Mouse (Mus musculus) hindbrain, embryonic 12.5 days (tissue): ENCODE data around the gene Hap1. TPM values are rescaled to one million over a fixed set of nuclear protein-coding genes. Genes with fewer than 3 reads are reported as not detected.
"Not testable (repeated sequence)": the region's sequence is repeated elsewhere in the genome, so short reads cannot be mapped to it uniquely, and the experiment has no call there.

ENCODE experiments used
- ATAC-seq: fragments of 200-750 bp; cut with Nextera tagmentation; 2 replicates; pipeline ENCODE4 v1.8.0; 2017; ENCODE audit warnings: moderate TSS enrichment; ENCODE audit not compliant: low FRiP score
- H3K27ac ChIP-seq: fragments of 300-500 bp; sonication (generic); 2 replicates; pipeline ENCODE4 v1.5.1; 2016; ENCODE audit warnings: mild to moderate bottlenecking
- H3K27me3 ChIP-seq: fragments of 300-500 bp; sonication (generic); 2 replicates; pipeline ENCODE4 v1.6.1; 2016; ENCODE audit warnings: mild to moderate bottlenecking
- H3K36me3 ChIP-seq: fragments of 300-500 bp; sonication (generic); 2 replicates; pipeline ENCODE4 v1.6.1; 2016; ENCODE audit warnings: mild to moderate bottlenecking
- H3K4me1 ChIP-seq: fragments of 300-500 bp; sonication (generic); 2 replicates; pipeline ENCODE4 v1.6.1; 2016
- H3K4me2 ChIP-seq: fragments of 300-500 bp; sonication (generic); replicated peaks from 2 replicates; pipeline ENCODE4 v1.6.1; 2016; ENCODE audit warnings: mild to moderate bottlenecking
- H3K4me3 ChIP-seq: fragments of 300-500 bp; sonication (generic); 2 replicates; pipeline ENCODE4 v1.5.1; 2016; ENCODE audit warnings: mild to moderate bottlenecking
- H3K9ac ChIP-seq: fragments of 300-500 bp; sonication (generic); 2 replicates; pipeline ENCODE4 v1.6.1; 2016; ENCODE audit warnings: mild to moderate bottlenecking, moderate library complexity
- H3K9me3 ChIP-seq: fragments of 300-500 bp; sonication (generic); replicated peaks from 2 replicates; pipeline ENCODE4 v1.6.1; 2016; ENCODE audit warnings: mild to moderate bottlenecking
- WGBS: fragments of 180-500 bp; shearing (Covaris S2); methylation state at CpG from one replicate; pipeline ENCODE4 v1.1.7; 2016; 5-methylcytosine and 5-hydroxymethylcytosine counted together
- polyA plus RNA-seq: library from polyadenylated mRNA; unstranded; fragments of >200 nt; fragmentation: Nextera tagmentation; extraction: Ambion mirVana; gene quantifications from 2 replicates; pipeline ENCODE4 v1.2.1, GENCODE M21; 2016

The Hap1 gene
- polyA plus RNA-seq, 1 experiment from 2014 or later, result 58.0 TPM

DNA sequence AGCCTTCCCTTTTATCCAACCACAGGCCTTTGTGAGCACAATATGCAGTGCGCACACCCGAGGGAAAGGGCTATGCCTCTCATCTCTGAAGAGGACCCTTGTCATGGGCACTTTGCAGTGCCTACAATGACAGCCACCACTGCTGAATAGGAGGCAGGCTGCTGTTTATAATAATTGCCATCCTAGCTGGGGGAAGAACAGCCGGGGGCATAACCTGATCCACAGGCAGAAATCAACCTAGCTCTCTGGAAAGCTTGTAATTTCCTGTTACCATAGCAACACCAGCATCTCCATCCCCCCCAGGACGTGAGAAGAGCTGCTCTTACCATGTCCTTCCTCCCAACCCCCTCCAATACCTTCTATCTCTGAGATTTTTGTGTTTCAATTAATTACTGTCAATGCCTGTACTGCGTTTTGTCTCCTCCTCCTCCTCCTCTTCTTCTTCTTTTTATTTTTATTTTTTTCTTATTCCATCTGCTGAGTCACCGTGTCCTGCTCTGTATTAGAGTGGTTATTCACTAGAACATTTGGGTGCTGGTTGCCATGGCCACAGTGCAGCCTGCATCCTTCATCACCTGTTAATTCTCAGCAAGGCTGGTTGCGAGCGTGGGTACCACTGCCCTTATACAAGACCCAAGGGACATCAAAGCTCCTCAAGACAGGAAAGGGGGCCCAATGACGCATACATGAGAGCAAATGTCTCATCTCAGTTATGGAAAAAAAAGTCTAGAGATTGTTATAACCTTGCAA, 23.0 kb downstream of the Hap1 start:
- Histone ChIP-seq H3K36me3 (no peaks in the 10 kb centered on the region), H3K27ac (peak overlapping the region; percentile 90), H3K27me3 (no peaks in the 10 kb centered on the region), H3K4me3 (no peak overlapping the region), H3K9me3 (no peaks in the 10 kb centered on the region), H3K9ac (no peak overlapping the region), H3K4me1 (peaks cover 48% of the 10 kb centered on the region), H3K4me2 (peak overlapping the region; percentile 29)
- 36% methylated on average over 9 of the region's 9 CpGs for WGBS
- ATAC-seq, result peak; percentile 78

DNA sequence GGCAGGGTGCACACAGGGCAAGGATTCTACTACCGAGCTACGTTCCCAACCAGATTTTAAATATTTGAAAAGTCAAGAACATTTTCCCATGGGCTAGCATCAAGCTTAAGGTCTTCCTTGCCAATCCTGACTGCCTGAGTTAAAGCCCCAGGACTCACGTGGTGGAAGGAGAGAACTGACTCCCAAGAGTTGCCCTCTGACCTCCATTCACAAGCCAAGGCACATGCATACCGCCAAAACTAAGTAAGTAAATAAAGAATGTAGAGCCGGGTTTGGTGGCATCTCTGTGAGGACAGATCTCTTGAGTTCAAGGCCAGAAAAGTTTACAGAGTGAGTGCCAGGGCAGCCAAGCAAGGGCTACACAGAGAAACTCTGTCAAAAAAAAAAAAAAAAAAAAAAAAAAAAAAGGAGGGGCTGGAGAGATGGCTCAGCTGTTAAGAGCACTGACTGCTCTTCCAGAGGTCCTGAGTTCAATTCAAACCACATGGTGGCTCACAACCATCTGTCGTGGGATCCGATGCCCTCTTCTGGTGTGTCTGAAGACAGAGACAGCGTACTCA, 25.0 kb downstream of the Hap1 start:
- not testable (repeated sequence) for H3K4me3 ChIP-seq, H3K9ac ChIP-seq, H3K27me3 ChIP-seq, H3K4me2 ChIP-seq, H3K9me3 ChIP-seq, H3K36me3 ChIP-seq, ATAC-seq, H3K27ac ChIP-seq
- peaks cover 45% of the 10 kb centered on the region for H3K4me1 ChIP-seq
- 56% methylated on average over 8 of the region's 8 CpGs for WGBS

- Histone ChIP-seq H3K4me3 (no peak overlapping the region), H3K9ac (no peak overlapping the region), H3K36me3 (no peaks in the 10 kb centered on the region), H3K4me1 (peaks cover 43% of the 10 kb centered on the region), H3K27me3 (no peaks in the 10 kb centered on the region), H3K9me3 (no peaks in the 10 kb centered on the region), H3K27ac (no peak overlapping the region; the same call in 1 of the 2 replicates), H3K4me2 (no peak overlapping the region)
- no peak for ATAC-seq
- 46% methylated on average over 16 of the region's 16 CpGs for whole genome bisulfite sequencing
Observed at GRCm38 (mm10) chr11:100330235-100330634, 25.7 kb downstream of the Hap1 start.

- no peak overlapping the region for H3K27ac ChIP-seq
Observed at GRCm38 (mm10) chr11:100327761-100328160, 28.2 kb downstream of the Hap1 start.

DNA sequence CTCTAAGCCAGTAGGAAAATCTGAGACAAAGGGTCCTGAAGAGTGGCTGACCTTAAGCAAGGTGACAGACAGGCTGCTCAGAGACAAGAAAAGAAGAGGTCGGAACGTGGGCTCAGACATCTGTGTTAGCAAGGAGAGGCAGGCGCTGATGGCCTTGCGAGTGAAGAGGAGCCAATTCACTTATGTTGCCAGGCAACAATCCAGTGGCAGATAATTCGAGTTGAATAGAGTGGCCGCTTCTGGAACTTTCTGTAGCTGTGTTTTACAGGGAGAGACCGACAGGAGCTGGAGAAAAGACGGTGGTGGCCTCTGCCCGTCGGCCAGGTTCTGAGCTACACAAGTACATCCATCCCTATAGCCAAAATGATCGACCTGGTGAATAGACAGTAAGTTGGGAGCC, 28.6 kb downstream of the Hap1 start:
- no peak overlapping the region for H3K27ac ChIP-seq
- WGBS, result 58% methylated on average over 11 of the region's 11 CpGs
- no peak for ATAC-seq

More at GRCm38 (mm10) chr11:100327761-100328160, 28.2 kb downstream of the Hap1 start:
- no peak for ATAC-seq
- Histone ChIP-seq H3K4me2 (no peak overlapping the region), H3K4me3 (no peak overlapping the region), H3K9ac (no peak overlapping the region), H3K4me1 (peaks cover 27% of the 10 kb centered on the region), H3K9me3 (no peaks in the 10 kb centered on the region), H3K36me3 (no peaks in the 10 kb centered on the region), H3K27me3 (no peaks in the 10 kb centered on the region)
- WGBS, result 92% methylated on average over 6 of the region's 6 CpGs

DNA sequence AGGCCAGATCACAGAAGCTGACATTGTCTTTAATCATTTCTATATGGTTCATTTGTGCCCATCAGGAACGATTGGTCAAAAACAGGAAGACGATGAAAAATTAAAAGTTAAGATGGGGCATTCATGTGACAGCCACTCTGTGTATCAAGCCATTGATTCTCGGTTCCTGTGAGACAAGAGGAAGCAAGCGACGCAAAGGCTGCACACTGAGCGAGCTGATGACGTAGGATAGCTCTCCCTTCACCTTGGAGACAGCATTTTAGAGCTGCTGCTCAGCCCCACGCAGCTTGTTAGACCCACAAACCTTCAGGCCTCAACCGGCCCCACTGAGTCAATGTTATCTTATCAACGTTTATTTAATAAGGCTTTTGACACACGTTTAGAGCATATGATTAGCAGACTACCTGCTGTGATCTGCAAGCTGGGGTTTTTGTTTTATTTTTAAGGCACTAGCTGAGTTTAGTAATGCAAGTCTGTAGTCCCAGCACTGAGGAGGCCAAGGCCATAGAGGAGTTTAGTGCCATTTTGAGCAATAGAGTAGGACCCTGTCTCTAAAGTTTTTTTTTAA, 30.8 kb downstream of the Hap1 start:
- Histone ChIP-seq H3K9me3 (no peaks in the 10 kb centered on the region), H3K36me3 (peaks cover 13% of the 10 kb centered on the region), H3K27ac (0 out of 2 replicates have a peak overlapping the region, but pooled peaks have one; percentile 23), H3K4me1 (peaks cover 16% of the 10 kb centered on the region), H3K9ac (no peak overlapping the region), H3K4me2 (no peak overlapping the region), H3K4me3 (no peak overlapping the region), H3K27me3 (no peaks in the 10 kb centered on the region)
- WGBS, result 62% methylated on average over 11 of the region's 11 CpGs
- ATAC-seq, result no peak

More for the DNA sequence above, 28.6 kb downstream of the Hap1 start:
- H3K4me1 ChIP-seq, result peaks cover 22% of the 10 kb centered on the region
- H3K27me3 ChIP-seq, result no peaks in the 10 kb centered on the region
- H3K9me3 ChIP-seq, result no peaks in the 10 kb centered on the region
- H3K9ac ChIP-seq, result no peak overlapping the region
- H3K36me3 ChIP-seq, result peaks cover 4% of the 10 kb centered on the region
- no peak overlapping the region for H3K4me2 ChIP-seq
- no peak overlapping the region for H3K4me3 ChIP-seq

DNA sequence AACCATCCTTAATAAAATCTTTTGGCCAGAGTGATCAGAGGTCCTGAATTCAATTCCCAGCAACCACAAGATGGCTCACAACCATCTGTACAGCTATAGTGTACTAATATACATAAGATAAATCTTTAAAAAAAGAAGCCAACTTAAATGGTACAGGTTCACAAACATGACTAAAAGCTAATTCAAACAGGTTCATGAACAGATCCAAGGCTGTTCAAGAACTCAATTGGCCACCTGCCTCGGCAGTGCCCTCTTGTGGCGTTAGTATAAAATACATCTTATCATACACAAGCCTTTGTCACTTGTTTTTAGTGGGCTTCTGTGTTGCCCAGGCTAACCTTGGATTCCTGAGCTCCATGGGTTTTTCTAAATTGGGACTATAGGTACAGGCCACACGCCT, 32.4 kb downstream of the Hap1 start:
- WGBS, result 15% methylated on average over 3 of the region's 3 CpGs
- ATAC-seq, result no peak
- H3K27me3 ChIP-seq, result no peaks in the 10 kb centered on the region
- H3K4me2 ChIP-seq, result no peak overlapping the region
- no peak overlapping the region for H3K4me3 ChIP-seq
- peaks cover 13% of the 10 kb centered on the region for H3K36me3 ChIP-seq
- no peak overlapping the region for H3K27ac ChIP-seq
- H3K9me3 ChIP-seq, result no peaks in the 10 kb centered on the region
- peaks cover 12% of the 10 kb centered on the region; the same call in 1 of the 2 replicates for H3K4me1 ChIP-seq
- no peak overlapping the region for H3K9ac ChIP-seq

DNA sequence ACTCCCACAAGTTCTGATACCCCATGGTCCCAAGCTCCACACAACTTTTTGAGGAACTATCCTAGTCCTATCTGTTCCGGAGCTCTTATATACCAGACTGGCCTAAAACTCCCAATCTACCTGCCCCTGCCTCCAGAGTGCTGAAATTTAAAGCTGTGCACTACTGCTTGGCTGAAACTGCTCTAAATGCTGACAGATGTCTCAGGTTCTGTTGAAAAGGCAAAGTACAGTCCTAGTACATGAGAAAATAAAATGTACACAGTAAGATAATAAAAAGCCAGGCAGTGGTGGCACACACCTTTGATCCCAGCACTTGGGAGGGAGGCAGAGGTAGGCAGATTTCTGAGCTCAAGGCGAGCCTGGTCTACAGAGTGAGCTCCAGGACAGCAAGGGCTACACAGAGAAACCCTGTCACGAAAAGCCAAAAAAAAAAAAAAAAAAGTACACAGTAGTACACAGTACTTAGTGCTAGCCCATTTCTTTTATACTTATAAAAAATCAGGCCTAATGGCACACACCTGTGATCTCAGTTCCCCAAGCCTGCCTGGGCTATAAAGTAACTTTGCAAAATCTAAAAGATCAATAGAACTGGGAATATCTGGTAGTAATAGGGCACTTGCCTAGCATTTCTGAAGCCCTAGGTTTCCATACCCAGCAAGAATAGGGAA, 33.2 kb downstream of the Hap1 start:
- WGBS, result 59% methylated on average over 3 of the region's 3 CpGs
- ATAC-seq, result no peak
- no peak overlapping the region for H3K4me3 ChIP-seq
- no peak overlapping the region for H3K4me2 ChIP-seq
- no peak overlapping the region for H3K27ac ChIP-seq
- H3K9ac ChIP-seq, result no peak overlapping the region
- H3K4me1 ChIP-seq, result peaks cover 12% of the 10 kb centered on the region; the same call in 1 of the 2 replicates
- H3K36me3 ChIP-seq, result peaks cover 13% of the 10 kb centered on the region
- H3K27me3 ChIP-seq, result no peaks in the 10 kb centered on the region
- no peaks in the 10 kb centered on the region for H3K9me3 ChIP-seq

GRCm38 (mm10) chr11:100321479-100322305, 34.2 kb downstream of the Hap1 start:
- not testable (repeated sequence) for H3K4me1 ChIP-seq, H3K9me3 ChIP-seq, ATAC-seq, H3K27me3 ChIP-seq, H3K9ac ChIP-seq, H3K4me3 ChIP-seq
- Histone ChIP-seq H3K4me2 (0 out of 2 replicates have a peak overlapping the region, but pooled peaks have one; percentile 6), H3K27ac (peak overlapping the region; percentile 7; the same call in 1 of the 2 replicates), H3K36me3 (peaks cover 13% of the 10 kb centered on the region)
- 84% methylated on average over 7 of the region's 7 CpGs for WGBS

GRCm38 (mm10) chr11:100320701-100321410, 35.1 kb downstream of the Hap1 start:
- not testable (repeated sequence) for H3K27me3 ChIP-seq, H3K9me3 ChIP-seq, H3K4me1 ChIP-seq
- Histone ChIP-seq H3K36me3 (peaks cover 13% of the 10 kb centered on the region), H3K9ac (peak overlapping the region; percentile 98), H3K27ac (peak overlapping the region; percentile 93), H3K4me2 (peak overlapping the region; percentile 82), H3K4me3 (peak overlapping the region; percentile 64)
- 20% methylated on average over 11 of the region's 11 CpGs for WGBS
- ATAC-seq, result 0 out of 2 replicates have a peak, but pooled peaks have one; percentile 0

DNA sequence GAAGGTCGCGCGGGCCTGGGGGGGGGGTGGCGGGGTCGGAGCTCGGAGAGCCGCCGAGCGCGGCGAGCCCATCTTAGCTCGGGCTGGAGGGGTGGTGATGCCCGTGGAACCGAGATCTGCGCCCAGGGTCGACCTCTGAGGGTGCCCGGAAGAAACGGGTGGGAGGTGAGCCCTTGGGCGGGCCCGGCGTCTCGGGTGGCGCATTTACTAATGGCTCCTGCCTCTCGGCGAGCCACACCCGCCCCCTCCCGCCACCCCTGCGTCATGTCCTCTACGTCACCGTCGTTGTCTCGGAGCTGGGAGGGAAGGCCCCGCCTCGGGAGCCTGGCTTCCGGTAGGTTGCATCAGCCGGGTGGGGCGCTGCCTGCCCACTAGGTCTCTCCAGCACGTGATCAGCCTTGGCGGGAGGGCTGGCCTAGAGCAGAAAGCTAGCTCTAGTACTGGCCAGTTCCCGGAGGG, 35.7 kb downstream of the Hap1 start:
- Histone ChIP-seq H3K36me3 (peaks cover 13% of the 10 kb centered on the region), H3K27ac (peak overlapping the region; percentile 93), H3K4me3 (peak overlapping the region; percentile 64), H3K4me2 (peak overlapping the region; percentile 82), H3K27me3 (no peaks in the 10 kb centered on the region), H3K9me3 (no peaks in the 10 kb centered on the region), H3K9ac (peak overlapping the region; percentile 98), H3K4me1 (peaks cover 7% of the 10 kb centered on the region; the same call in 1 of the 2 replicates)
- peak; percentile 87 for ATAC-seq
- 0% methylated on average over 32 of the region's 40 CpGs for WGBS
